Mouse (Mus musculus) hindbrain, embryonic 13.5 days (tissue): Measurements from ENCODE around the gene Meioc. TPM values are rescaled to one million over a fixed set of nuclear protein-coding genes. Genes with fewer than 3 reads are reported as not detected.

Experiments
- ATAC-seq: fragments of 200-750 bp; cut with Nextera tagmentation; 2 replicates; pipeline ENCODE4 v1.8.0; 2017; ENCODE audit warnings: moderate TSS enrichment; ENCODE audit not compliant: low FRiP score
- H3K27ac ChIP-seq: fragments of 300-500 bp; sonication (generic); 2 replicates; pipeline ENCODE4 v1.5.1; 2015; ENCODE audit warnings: inconsistent platforms, mild to moderate bottlenecking, moderate library complexity
- H3K27me3 ChIP-seq: fragments of 300-500 bp; sonication (generic); 2 replicates; pipeline ENCODE4 v1.6.1; 2015; ENCODE audit warnings: mild to moderate bottlenecking, inconsistent platforms
- H3K36me3 ChIP-seq: fragments of 300-500 bp; sonication (generic); 2 replicates; pipeline ENCODE4 v1.6.1; 2015; ENCODE audit warnings: mild to moderate bottlenecking, inconsistent platforms
- H3K4me1 ChIP-seq: fragments of 300-500 bp; sonication (generic); replicated peaks from 2 replicates; pipeline ENCODE4 v1.6.1; 2015; ENCODE audit warnings: inconsistent platforms
- H3K4me2 ChIP-seq: fragments of 300-500 bp; sonication (generic); 2 replicates; pipeline ENCODE4 v1.6.1; 2015; ENCODE audit warnings: inconsistent platforms, mild to moderate bottlenecking, moderate library complexity
- H3K4me3 ChIP-seq: fragments of 300-500 bp; sonication (generic); 2 replicates; pipeline ENCODE4 v1.5.1; 2015; ENCODE audit warnings: mild to moderate bottlenecking, inconsistent platforms
- H3K9ac ChIP-seq: fragments of 300-500 bp; sonication (generic); 2 replicates; pipeline ENCODE4 v1.6.1; 2015; ENCODE audit warnings: mild to moderate bottlenecking, inconsistent platforms
- H3K9me3 ChIP-seq: fragments of 300-500 bp; sonication (generic); 2 replicates; pipeline ENCODE4 v1.6.1; 2016; ENCODE audit warnings: inconsistent platforms
- WGBS: fragments of 180-500 bp; shearing (Covaris S2); methylation state at CpG from one replicate; pipeline ENCODE4 v1.1.7; 2015; 5-methylcytosine and 5-hydroxymethylcytosine counted together
- polyA plus RNA-seq: library from polyadenylated mRNA; unstranded; fragments of >200 nt; fragmentation: Nextera tagmentation; extraction: Ambion mirVana; gene quantifications from 2 replicates; pipeline ENCODE4 v1.2.1, GENCODE M21; 2015

Gene Meioc
- polyA plus RNA-seq, 1 experiment from 2014 or later: 0.18 TPM

- H3K36me3 ChIP-seq: no peaks in the 10 kb centered on the region
- H3K4me1 ChIP-seq: peaks cover 5% of the 10 kb centered on the region
- no peaks in the 10 kb centered on the region for H3K27me3 ChIP-seq
- WGBS: 52% methylated on average over 10 of the region's 10 CpGs
- no peak overlapping the region for H3K4me2 ChIP-seq
- no peak overlapping the region for H3K9ac ChIP-seq
- no peaks in the 10 kb centered on the region for H3K9me3 ChIP-seq
- no peak for ATAC-seq
- no peak overlapping the region for H3K27ac ChIP-seq
- no peak overlapping the region for H3K4me3 ChIP-seq
Observed at GRCm38 (mm10) chr11:102643891-102644382, 19.6 kb upstream of the Meioc start.

- no peak for ATAC-seq
- Histone ChIP-seq H3K9me3 (no peaks in the 10 kb centered on the region), H3K27ac (no peak overlapping the region), H3K4me3 (no peak overlapping the region), H3K9ac (no peak overlapping the region; the same call in 1 of the 2 replicates), H3K36me3 (no peaks in the 10 kb centered on the region), H3K4me2 (no peak overlapping the region), H3K4me1 (no peaks in the 10 kb centered on the region), H3K27me3 (no peaks in the 10 kb centered on the region)
- 88% methylated on average over 13 of the region's 13 CpGs for WGBS
Observed at GRCm38 (mm10) chr11:102646226-102646625, 17.3 kb upstream of the Meioc start.

- Histone ChIP-seq H3K27me3 (no peaks in the 10 kb centered on the region), H3K36me3 (no peaks in the 10 kb centered on the region), H3K9me3 (no peaks in the 10 kb centered on the region), H3K4me2 (no peak overlapping the region), H3K4me1 (0 out of 2 replicates have a peak, but pooled peaks cover 2% of the 10 kb centered on the region), H3K4me3 (no peak overlapping the region), H3K27ac (no peak overlapping the region), H3K9ac (no peak overlapping the region)
- ATAC-seq: no peak
- WGBS: 80% methylated on average over 12 of the region's 12 CpGs
Observed at GRCm38 (mm10) chr11:102647885-102648284, 15.6 kb upstream of the Meioc start.

GRCm38 (mm10) chr11:102651381-102651780 is 12.1 kb upstream of the Meioc start:
- 0 out of 2 replicates have a peak, but pooled peaks cover 2% of the 10 kb centered on the region for H3K4me1 ChIP-seq
- whole genome bisulfite sequencing: 4% methylated on average over 9 of the region's 9 CpGs
- no peak overlapping the region for H3K4me2 ChIP-seq
- H3K36me3 ChIP-seq: no peaks in the 10 kb centered on the region
- no peak overlapping the region for H3K4me3 ChIP-seq
- no peaks in the 10 kb centered on the region for H3K27me3 ChIP-seq
- no peaks in the 10 kb centered on the region for H3K9me3 ChIP-seq
- no peak overlapping the region for H3K27ac ChIP-seq
- no peak for ATAC-seq
- H3K9ac ChIP-seq: no peak overlapping the region

- Histone ChIP-seq H3K9me3 (no peaks in the 10 kb centered on the region), H3K4me3 (no peak overlapping the region), H3K27me3 (no peaks in the 10 kb centered on the region), H3K4me2 (no peak overlapping the region), H3K9ac (no peak overlapping the region), H3K36me3 (no peaks in the 10 kb centered on the region), H3K4me1 (0 out of 2 replicates have a peak, but pooled peaks cover 2% of the 10 kb centered on the region), H3K27ac (no peak overlapping the region)
- no peak for ATAC-seq
- WGBS: 74% methylated on average over 3 of the region's 3 CpGs
Observed at GRCm38 (mm10) chr11:102652844-102653243, 10.7 kb upstream of the Meioc start.

GRCm38 (mm10) chr11:102655888-102656287 is 7.6 kb upstream of the Meioc start:
- Histone ChIP-seq H3K4me1 (0 out of 2 replicates have a peak, but pooled peaks cover 2% of the 10 kb centered on the region), H3K27me3 (no peaks in the 10 kb centered on the region), H3K36me3 (no peaks in the 10 kb centered on the region), H3K4me2 (no peak overlapping the region), H3K27ac (no peak overlapping the region), H3K9ac (peak overlapping the region; percentile 26; the same call in 1 of the 2 replicates), H3K4me3 (no peak overlapping the region), H3K9me3 (no peaks in the 10 kb centered on the region)
- no peak for ATAC-seq
- WGBS: 75% methylated on average over 8 of the region's 8 CpGs

GRCm38 (mm10) chr11:102656326-102656926 is 7.1 kb upstream of the Meioc start:
- H3K27ac ChIP-seq: no peak overlapping the region
- no peaks in the 10 kb centered on the region for H3K36me3 ChIP-seq
- no peaks in the 10 kb centered on the region for H3K27me3 ChIP-seq
- 0 out of 2 replicates have a peak, but pooled peaks cover 2% of the 10 kb centered on the region for H3K4me1 ChIP-seq
- no peak for ATAC-seq
- H3K9ac ChIP-seq: no peak overlapping the region
- H3K4me2 ChIP-seq: no peak overlapping the region
- 25% methylated on average over 4 of the region's 4 CpGs for WGBS
- no peak overlapping the region for H3K4me3 ChIP-seq
- no peaks in the 10 kb centered on the region for H3K9me3 ChIP-seq

GRCm38 (mm10) chr11:102656931-102657330 is 6.6 kb upstream of the Meioc start:
- no peak for ATAC-seq
- WGBS: 74% methylated on average over 6 of the region's 6 CpGs

GRCm38 (mm10) chr11:102665151-102665550 is 1.6 kb downstream of the Meioc start:
- no peaks in the 10 kb centered on the region for H3K4me1 ChIP-seq
- no peak for ATAC-seq
- H3K36me3 ChIP-seq: no peaks in the 10 kb centered on the region
- H3K27ac ChIP-seq: no peak overlapping the region
- H3K9me3 ChIP-seq: peaks cover 15% of the 10 kb centered on the region; the same call in 1 of the 2 replicates
- peak overlapping the region; percentile 12; the same call in 1 of the 2 replicates for H3K4me3 ChIP-seq
- no peak overlapping the region for H3K9ac ChIP-seq
- peak overlapping the region; percentile 25; the same call in 1 of the 2 replicates for H3K4me2 ChIP-seq
- WGBS: 49% methylated on average over 33 of the region's 33 CpGs
- peaks cover 35% of the 10 kb centered on the region for H3K27me3 ChIP-seq

More at GRCm38 (mm10) chr11:102656931-102657330, 6.6 kb upstream of the Meioc start:
- Histone ChIP-seq H3K36me3 (no peaks in the 10 kb centered on the region), H3K4me3 (no peak overlapping the region), H3K27me3 (no peaks in the 10 kb centered on the region), H3K4me2 (no peak overlapping the region), H3K9me3 (no peaks in the 10 kb centered on the region), H3K27ac (no peak overlapping the region), H3K9ac (no peak overlapping the region), H3K4me1 (no peaks in the 10 kb centered on the region)

- Histone ChIP-seq H3K27ac (no peak overlapping the region), H3K4me3 (peak overlapping the region; percentile 12; the same call in 1 of the 2 replicates), H3K27me3 (peaks cover 35% of the 10 kb centered on the region), H3K36me3 (no peaks in the 10 kb centered on the region), H3K9ac (no peak overlapping the region), H3K4me2 (peak overlapping the region; percentile 25; the same call in 1 of the 2 replicates), H3K9me3 (peaks cover 15% of the 10 kb centered on the region; the same call in 1 of the 2 replicates), H3K4me1 (no peaks in the 10 kb centered on the region)
- WGBS: 45% methylated on average over 83 of the region's 84 CpGs
- no peak for ATAC-seq
Observed at GRCm38 (mm10) chr11:102665637-102666435, 2.3 kb downstream of the Meioc start.

GRCm38 (mm10) chr11:102690162-102690561 is 26.6 kb downstream of the Meioc start:
- Histone ChIP-seq H3K4me3 (no peak overlapping the region), H3K36me3 (peaks cover 48% of the 10 kb centered on the region), H3K9me3 (no peaks in the 10 kb centered on the region), H3K9ac (no peak overlapping the region), H3K4me2 (no peak overlapping the region), H3K27ac (no peak overlapping the region), H3K4me1 (no peaks in the 10 kb centered on the region; the same call in 1 of the 2 replicates), H3K27me3 (no peaks in the 10 kb centered on the region)
- no peak for ATAC-seq
- WGBS: 63% methylated on average over 6 of the region's 6 CpGs

- no peak overlapping the region for H3K9ac ChIP-seq
- H3K36me3 ChIP-seq: peaks cover 24% of the 10 kb centered on the region
- peaks cover 20% of the 10 kb centered on the region for H3K4me1 ChIP-seq
- no peak for ATAC-seq
- H3K27ac ChIP-seq: no peak overlapping the region
- H3K4me3 ChIP-seq: no peak overlapping the region
- H3K27me3 ChIP-seq: no peaks in the 10 kb centered on the region
- H3K9me3 ChIP-seq: no peaks in the 10 kb centered on the region
- 95% methylated on average over 7 of the region's 7 CpGs for WGBS
- H3K4me2 ChIP-seq: no peak overlapping the region
Observed at GRCm38 (mm10) chr11:102695289-102695688, 31.8 kb downstream of the Meioc start.
